In the genomic region with DNA sequence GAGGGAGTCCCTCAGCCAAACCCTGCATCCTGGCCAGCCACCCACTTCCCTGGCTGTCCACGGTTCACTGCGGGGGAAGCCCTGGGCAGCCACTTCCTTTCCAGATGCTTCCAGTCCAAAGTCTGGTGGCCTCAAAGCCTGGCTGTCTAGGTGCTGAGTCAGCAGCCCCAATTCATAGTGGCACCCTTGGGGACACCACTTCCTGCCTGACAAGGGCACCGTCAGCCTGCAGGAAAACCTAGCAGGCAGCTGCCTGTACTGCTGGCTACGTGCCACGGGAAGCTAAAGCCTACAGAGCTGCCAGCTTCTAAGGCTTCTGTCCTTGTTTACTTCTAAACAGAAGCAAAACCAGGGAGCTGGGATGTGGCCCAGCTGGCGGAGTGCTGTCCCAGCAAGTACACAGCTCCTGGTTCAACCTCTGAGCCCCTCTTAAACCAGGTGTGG, we compare ENCODE assay signal across 8 mouse cellular contexts. TPM values are rescaled to one million over a fixed set of nuclear protein-coding genes. Genes with fewer than 3 reads are reported as not detected.
DNase-seq lines count a peak whose midpoint lies in the region; ATAC-seq and TF ChIP-seq lines count a peak whose summit lies in the region.

No protein-coding gene starts in this region.

- peak; percentile 78 for ATAC-seq in granulocyte monocyte progenitor cell, adult 5-6 weeks (replicated peaks; ENCODE audit: poor library complexity, severe bottlenecking)
- ATAC-seq in intestine, postnatal 0 days, result peak; percentile 77
- peak; percentile 78 for ATAC-seq in megakaryocyte progenitor cell, adult 5-6 weeks (replicated peaks; ENCODE audit: poor library complexity)

- no peaks in the 10 kb centered on the region for H3K4me1 ChIP-seq in intestine, postnatal 0 days (replicated peaks; ENCODE audit: control insufficient read depth, insufficient read depth, low read length)

- WGBS in intestine, postnatal 0 days, result 29% methylated on average over 6 of the region's 6 CpGs

- no peak overlapping the region for H3K9ac ChIP-seq in intestine, postnatal 0 days (ENCODE audit: low read depth, low read length)

- H3K4me3 ChIP-seq in intestine, postnatal 0 days (ENCODE audit: low read depth, low read length), result no peak overlapping the region

- no peaks in the 10 kb centered on the region for H3K27me3 ChIP-seq in intestine, postnatal 0 days (replicated peaks; ENCODE audit: control insufficient read depth, insufficient read depth, low read length)

- H3K27ac ChIP-seq in intestine, postnatal 0 days (ENCODE audit: low read depth, low read length), result peak overlapping the region; percentile 24; the same call in 1 of the 2 replicates

- H3K9me3 ChIP-seq in intestine, postnatal 0 days (ENCODE audit: control insufficient read depth), result no peaks in the 10 kb centered on the region

- no peak overlapping the region for H3K4me2 ChIP-seq in intestine, postnatal 0 days (replicated peaks; ENCODE audit: low read depth)

- intact Hi-C loops in left cerebral cortex, postnatal 36 days (cut with DNase I), result loop anchor here (2.0 kb wide), 2 partner anchors 37 to 111 kb away; no protein-coding TSS in a partner anchor

- peak; percentile 50 for DNase-seq in cerebellum, adult 11 months
- no peak for DNase-seq in cerebellum, adult 8-10 months
- DNase-seq in cerebellum, postnatal 14 days, result peak; percentile 67 to 81
- peak; percentile 44 to 65 for DNase-seq in left cerebral cortex, postnatal 36 days (ENCODE audit: low spot score in 2 of 2)
- DNase-seq in spleen, adult 18-20 months, result peak; percentile 41 to 44

- TF ChIP-seq CTCF in intestine, postnatal 0 days (IDR thresholded peaks at IDR 0.05; ENCODE audit: low read depth), result no peak

- H3K36me3 ChIP-seq in intestine, postnatal 0 days (ENCODE audit: control insufficient read depth, insufficient read depth), result no peaks in the 10 kb centered on the region

RNA-seq across cellular contexts. Expression of gene Cd276, which starts 13.3 kb away (rescaled TPM):
- not detected in 2 replicates for total RNA-seq in granulocyte monocyte progenitor cell, adult 5-6 weeks (2014; fragmentation: Nextera tagmentation)
- total RNA-seq in granulocyte monocyte progenitor cell, adult 5-6 weeks (2017), result not detected in 2 replicates
- 5.6 and 6.2 TPM in 2 replicates for polyA plus RNA-seq in intestine, postnatal 0 days (2015; fragmentation: Nextera tagmentation; extraction: Ambion mirVana)
- total RNA-seq in left cerebral cortex, postnatal 36 days (2021), result 1 to 10 TPM; 8.7 to 8.8 TPM
- 0.10 and 0.52 TPM in 2 replicates for total RNA-seq in megakaryocyte progenitor cell, adult 5-6 weeks (2015)
- 0.20 TPM in 1 of 2 replicates, not detected in the other for total RNA-seq in megakaryocyte progenitor cell, adult 5-6 weeks (2017)

RNA-seq across cellular contexts. Expression of gene Nptn, which starts 40.1 kb away (rescaled TPM):
- 115 and 137 TPM in 2 replicates for total RNA-seq in granulocyte monocyte progenitor cell, adult 5-6 weeks (2014; fragmentation: Nextera tagmentation)
- total RNA-seq in granulocyte monocyte progenitor cell, adult 5-6 weeks (2017), result 99.8 and 121 TPM in 2 replicates
- 145 and 153 TPM in 2 replicates for polyA plus RNA-seq in intestine, postnatal 0 days (2015; fragmentation: Nextera tagmentation; extraction: Ambion mirVana)
- total RNA-seq in left cerebral cortex, postnatal 36 days (2021), result 1,000 to 10,000 TPM in 1 of 2 experiments, 100 to 1,000 TPM in 1; 963 to 1,027 TPM
- 198 and 226 TPM in 2 replicates for total RNA-seq in megakaryocyte progenitor cell, adult 5-6 weeks (2015)
- total RNA-seq in megakaryocyte progenitor cell, adult 5-6 weeks (2017), result 90.3 and 106 TPM in 2 replicates

RNA-seq across cellular contexts. Expression of gene Insyn1, which starts 53.5 kb away (rescaled TPM):
- not detected in 2 replicates for total RNA-seq in granulocyte monocyte progenitor cell, adult 5-6 weeks (2014; fragmentation: Nextera tagmentation)
- total RNA-seq in granulocyte monocyte progenitor cell, adult 5-6 weeks (2017), result not detected in 2 replicates
- 0.25 and 0.37 TPM in 2 replicates for polyA plus RNA-seq in intestine, postnatal 0 days (2015; fragmentation: Nextera tagmentation; extraction: Ambion mirVana)
- total RNA-seq in left cerebral cortex, postnatal 36 days (2021), result 100 to 1,000 TPM; 218 to 232 TPM
- not detected in 2 replicates for total RNA-seq in megakaryocyte progenitor cell, adult 5-6 weeks (2015)
- not detected in 2 replicates for total RNA-seq in megakaryocyte progenitor cell, adult 5-6 weeks (2017)

Comparison
In these comparisons a context has a peak if more than half of its experiments do, and no peak if none do; other contexts are left out.
1. RNA of gene Cd276, which starts 13.3 kb away (total RNA-seq): 8.7 to 8.8 TPM in left cerebral cortex, postnatal 36 days; 0.10 to 0.52 TPM in megakaryocyte progenitor cell, adult 5-6 weeks and not detected in granulocyte monocyte progenitor cell, adult 5-6 weeks; every median in the first group is over 4 times any median in the second.
2. RNA of gene Nptn, which starts 40.1 kb away (total RNA-seq): 963 to 1,027 TPM in left cerebral cortex, postnatal 36 days; 90.3 to 226 TPM in megakaryocyte progenitor cell, adult 5-6 weeks and 99.8 to 137 TPM in granulocyte monocyte progenitor cell, adult 5-6 weeks; every median in the first group is over 4 times any median in the second.
3. RNA of gene Insyn1, which starts 53.5 kb away (total RNA-seq): 218 to 232 TPM in left cerebral cortex, postnatal 36 days; not detected in granulocyte monocyte progenitor cell, adult 5-6 weeks and not detected in megakaryocyte progenitor cell, adult 5-6 weeks; every median in the first group is over 100 times any median in the second.
4. Peak in every context shown above with its lines, with median percentiles within 50 percentile points of each other: ATAC-seq.